Mouse (Mus musculus): ENCODE measurements around the gene Acbd6. TPM values are rescaled to one million over a fixed set of nuclear protein-coding genes. Genes with fewer than 3 reads are reported as not detected.

Acbd6 gene
- polyA plus RNA-seq, 1 experiment from 2014 or later: 101 TPM

GRCm38 (mm10) chr1:155614426-155614825 lies 56.5 kb downstream of the Acbd6 start:
- Histone ChIP-seq H3K9me3 (ENCODE audit: control insufficient read depth, low read length) (no peaks in the 10 kb centered on the region), H3K27ac (ENCODE audit: low read depth, low read length) (no peak overlapping the region), H3K4me2 (ENCODE audit: low read length) (no peak overlapping the region), H3K4me1 (ENCODE audit: control insufficient read depth, insufficient read depth, low read depth, low read length) (no peaks in the 10 kb centered on the region), H3K27me3 (replicated peaks; ENCODE audit: control insufficient read depth, insufficient read depth, low read length) (no peaks in the 10 kb centered on the region), H3K36me3 (ENCODE audit: control insufficient read depth, insufficient read depth, low read length) (no peaks in the 10 kb centered on the region), H3K4me3 (ENCODE audit: low read length) (no peak overlapping the region), H3K9ac (ENCODE audit: low read depth, low read length) (no peak overlapping the region)
- WGBS: 59% methylated on average over 2 of the region's 2 CpGs
- no peak for ATAC-seq

GRCm38 (mm10) chr1:155621075-155621474 lies 63.2 kb downstream of the Acbd6 start:
- Histone ChIP-seq H3K36me3 (ENCODE audit: control insufficient read depth, insufficient read depth, low read length) (peaks cover 4% of the 10 kb centered on the region; the same call in 1 of the 2 replicates), H3K27ac (ENCODE audit: low read depth, low read length) (no peak overlapping the region), H3K4me2 (ENCODE audit: low read length) (no peak overlapping the region), H3K9ac (ENCODE audit: low read depth, low read length) (no peak overlapping the region), H3K4me3 (ENCODE audit: low read length) (no peak overlapping the region), H3K9me3 (ENCODE audit: control insufficient read depth, low read length) (no peaks in the 10 kb centered on the region), H3K27me3 (replicated peaks; ENCODE audit: control insufficient read depth, insufficient read depth, low read length) (no peaks in the 10 kb centered on the region), H3K4me1 (ENCODE audit: control insufficient read depth, insufficient read depth, low read depth, low read length) (no peaks in the 10 kb centered on the region)
- WGBS: 85% methylated on average over 6 of the region's 6 CpGs
- no peak for ATAC-seq

- no peak overlapping the region for H3K4me2 ChIP-seq (ENCODE audit: low read length)
- no peaks in the 10 kb centered on the region for H3K4me1 ChIP-seq (ENCODE audit: control insufficient read depth, insufficient read depth, low read depth, low read length)
- WGBS: 92% methylated on average over 8 of the region's 8 CpGs
- H3K9me3 ChIP-seq (ENCODE audit: control insufficient read depth, low read length): no peaks in the 10 kb centered on the region
- peaks cover 4% of the 10 kb centered on the region; the same call in 1 of the 2 replicates for H3K36me3 ChIP-seq (ENCODE audit: control insufficient read depth, insufficient read depth, low read length)
- no peak overlapping the region for H3K4me3 ChIP-seq (ENCODE audit: low read length)
- H3K9ac ChIP-seq (ENCODE audit: low read depth, low read length): no peak overlapping the region
- ATAC-seq: no peak
- H3K27ac ChIP-seq (ENCODE audit: low read depth, low read length): no peak overlapping the region
- H3K27me3 ChIP-seq (replicated peaks; ENCODE audit: control insufficient read depth, insufficient read depth, low read length): no peaks in the 10 kb centered on the region
Observed at GRCm38 (mm10) chr1:155623192-155623591, 65.3 kb downstream of the Acbd6 start.

GRCm38 (mm10) chr1:155627746-155628145 lies 69.8 kb downstream of the Acbd6 start:
- WGBS: 92% methylated on average over 2 of the region's 2 CpGs
- Histone ChIP-seq H3K4me1 (ENCODE audit: control insufficient read depth, insufficient read depth, low read depth, low read length) (no peaks in the 10 kb centered on the region), H3K4me3 (ENCODE audit: low read length) (no peak overlapping the region), H3K4me2 (ENCODE audit: low read length) (no peak overlapping the region), H3K36me3 (ENCODE audit: control insufficient read depth, insufficient read depth, low read length) (peaks cover 4% of the 10 kb centered on the region), H3K27me3 (replicated peaks; ENCODE audit: control insufficient read depth, insufficient read depth, low read length) (no peaks in the 10 kb centered on the region), H3K9me3 (ENCODE audit: control insufficient read depth, low read length) (no peaks in the 10 kb centered on the region; the same call in 1 of the 2 replicates), H3K27ac (ENCODE audit: low read depth, low read length) (no peak overlapping the region), H3K9ac (ENCODE audit: low read depth, low read length) (no peak overlapping the region)
- ATAC-seq: no peak

- Histone ChIP-seq H3K9ac (ENCODE audit: low read depth, low read length) (no peak overlapping the region), H3K27me3 (replicated peaks; ENCODE audit: control insufficient read depth, insufficient read depth, low read length) (no peaks in the 10 kb centered on the region), H3K9me3 (ENCODE audit: control insufficient read depth, low read length) (no peaks in the 10 kb centered on the region; the same call in 1 of the 2 replicates), H3K27ac (ENCODE audit: low read depth, low read length) (no peak overlapping the region), H3K4me2 (ENCODE audit: low read length) (no peak overlapping the region), H3K36me3 (ENCODE audit: control insufficient read depth, insufficient read depth, low read length) (no peaks in the 10 kb centered on the region; the same call in 1 of the 2 replicates), H3K4me3 (ENCODE audit: low read length) (no peak overlapping the region), H3K4me1 (ENCODE audit: control insufficient read depth, insufficient read depth, low read depth, low read length) (no peaks in the 10 kb centered on the region)
- no peak for ATAC-seq
- WGBS: 80% methylated on average over 7 of the region's 7 CpGs
Observed at GRCm38 (mm10) chr1:155636648-155637047, 78.7 kb downstream of the Acbd6 start.

- H3K9me3 ChIP-seq (ENCODE audit: control insufficient read depth, low read length): no peaks in the 10 kb centered on the region
- H3K27ac ChIP-seq (ENCODE audit: low read depth, low read length): no peak overlapping the region
- H3K4me2 ChIP-seq (ENCODE audit: low read length): no peak overlapping the region
- no peaks in the 10 kb centered on the region for H3K36me3 ChIP-seq (ENCODE audit: control insufficient read depth, insufficient read depth, low read length)
- H3K4me3 ChIP-seq (ENCODE audit: low read length): no peak overlapping the region
- H3K9ac ChIP-seq (ENCODE audit: low read depth, low read length): no peak overlapping the region
- 82% methylated on average over 5 of the region's 5 CpGs for WGBS
- no peaks in the 10 kb centered on the region for H3K4me1 ChIP-seq (ENCODE audit: control insufficient read depth, insufficient read depth, low read depth, low read length)
- H3K27me3 ChIP-seq (replicated peaks; ENCODE audit: control insufficient read depth, insufficient read depth, low read length): no peaks in the 10 kb centered on the region
- no peak for ATAC-seq
Observed at GRCm38 (mm10) chr1:155645816-155646215, 87.9 kb downstream of the Acbd6 start.

- no peak for ATAC-seq
- Histone ChIP-seq H3K4me2 (ENCODE audit: low read length) (no peak overlapping the region), H3K4me1 (ENCODE audit: control insufficient read depth, insufficient read depth, low read depth, low read length) (no peaks in the 10 kb centered on the region), H3K27ac (ENCODE audit: low read depth, low read length) (no peak overlapping the region), H3K9me3 (ENCODE audit: control insufficient read depth, low read length) (no peaks in the 10 kb centered on the region), H3K36me3 (ENCODE audit: control insufficient read depth, insufficient read depth, low read length) (no peaks in the 10 kb centered on the region), H3K27me3 (replicated peaks; ENCODE audit: control insufficient read depth, insufficient read depth, low read length) (no peaks in the 10 kb centered on the region), H3K9ac (ENCODE audit: low read depth, low read length) (no peak overlapping the region), H3K4me3 (ENCODE audit: low read length) (no peak overlapping the region)
- 65% methylated on average over 10 of the region's 10 CpGs for WGBS
Observed at GRCm38 (mm10) chr1:155646345-155647307, 88.7 kb downstream of the Acbd6 start.

GRCm38 (mm10) chr1:155650121-155650846 lies 92.4 kb downstream of the Acbd6 start:
- H3K4me3 ChIP-seq (ENCODE audit: low read length): no peak overlapping the region
- no peak overlapping the region for H3K4me2 ChIP-seq (ENCODE audit: low read length)
- no peaks in the 10 kb centered on the region for H3K27me3 ChIP-seq (replicated peaks; ENCODE audit: control insufficient read depth, insufficient read depth, low read length)
- no peak overlapping the region for H3K9ac ChIP-seq (ENCODE audit: low read depth, low read length)
- ATAC-seq: no peak
- H3K9me3 ChIP-seq (ENCODE audit: control insufficient read depth, low read length): no peaks in the 10 kb centered on the region
- WGBS: 70% methylated on average over 9 of the region's 9 CpGs
- no peak overlapping the region for H3K27ac ChIP-seq (ENCODE audit: low read depth, low read length)
- no peaks in the 10 kb centered on the region for H3K36me3 ChIP-seq (ENCODE audit: control insufficient read depth, insufficient read depth, low read length)
- no peaks in the 10 kb centered on the region for H3K4me1 ChIP-seq (ENCODE audit: control insufficient read depth, insufficient read depth, low read depth, low read length)

GRCm38 (mm10) chr1:155654961-155655360 lies 97.0 kb downstream of the Acbd6 start:
- 24% methylated on average over 3 of the region's 3 CpGs for WGBS
- ATAC-seq: no peak

More at GRCm38 (mm10) chr1:155654961-155655360, 97.0 kb downstream of the Acbd6 start:
- Histone ChIP-seq H3K36me3 (ENCODE audit: control insufficient read depth, insufficient read depth, low read length) (no peaks in the 10 kb centered on the region), H3K9me3 (ENCODE audit: control insufficient read depth, low read length) (no peaks in the 10 kb centered on the region), H3K4me1 (ENCODE audit: control insufficient read depth, insufficient read depth, low read depth, low read length) (no peaks in the 10 kb centered on the region), H3K4me3 (ENCODE audit: low read length) (no peak overlapping the region), H3K9ac (ENCODE audit: low read depth, low read length) (no peak overlapping the region), H3K27me3 (replicated peaks; ENCODE audit: control insufficient read depth, insufficient read depth, low read length) (no peaks in the 10 kb centered on the region), H3K4me2 (ENCODE audit: low read length) (no peak overlapping the region), H3K27ac (ENCODE audit: low read depth, low read length) (no peak overlapping the region)
